Comparison of ENCODE assay signal across 21 mouse cellular contexts in genomic region chr7:16517198-16517597, GRCm38 (mm10). TPM values are rescaled to one million over a fixed set of nuclear protein-coding genes. Genes with fewer than 3 reads are reported as not detected.
"Had no signal": no experiment of that assay in that cellular context is flagged by ENCODE, and none has a peak within 500 bp of the region (broad histone marks: within the 10 kb centered on the region; RNA-seq: fewer than 3 reads in every experiment).

No protein-coding gene starts in this region.

- H3K27me3 ChIP-seq: lung, embryonic 15.5 days; megakaryocyte, embryonic 14.5 days; midbrain, embryonic 13.5 days; midbrain, embryonic 15.5 days; neural tube, embryonic 12.5 days; stomach, embryonic 15.5 days had no signal

- H3K36me3 ChIP-seq: midbrain, embryonic 15.5 days had no signal

- ATAC-seq: lung, postnatal 0 days; midbrain, embryonic 13.5 days; midbrain, embryonic 15.5 days had no signal

- H3K4me3 ChIP-seq: lung, embryonic 15.5 days; megakaryocyte, embryonic 14.5 days; midbrain, embryonic 13.5 days; midbrain, embryonic 15.5 days; neural tube, embryonic 12.5 days; stomach, embryonic 15.5 days had no signal

- DNase-seq: lung, adult 2 months; lung, postnatal 14 days; lung, postnatal 36 days; right cerebral cortex, postnatal 14 days; thymus, adult 2 months; thymus, postnatal 25 days; thymus, postnatal 4 days had no signal

- H3K9ac ChIP-seq: lung, embryonic 15.5 days; midbrain, embryonic 13.5 days; midbrain, embryonic 15.5 days; neural tube, embryonic 12.5 days; stomach, embryonic 15.5 days had no signal

- H3K27ac ChIP-seq: lung, embryonic 15.5 days; macrophage; midbrain, embryonic 13.5 days; midbrain, embryonic 15.5 days; neural tube, embryonic 12.5 days; stomach, embryonic 15.5 days; stomach, postnatal 0 days had no signal

- H3K4me2 ChIP-seq: lung, embryonic 15.5 days; midbrain, embryonic 11.5 days; midbrain, embryonic 13.5 days; midbrain, embryonic 15.5 days; neural tube, embryonic 12.5 days; stomach, embryonic 15.5 days had no signal

- H3K9me3 ChIP-seq: lung, embryonic 15.5 days; megakaryocyte, embryonic 14.5 days; midbrain, embryonic 13.5 days; midbrain, embryonic 15.5 days; neural tube, embryonic 12.5 days; stomach, embryonic 15.5 days had no signal

- H3K4me1 ChIP-seq: lung, embryonic 15.5 days; midbrain, embryonic 13.5 days; midbrain, embryonic 15.5 days; neural tube, embryonic 12.5 days; stomach, embryonic 15.5 days had no signal

RNA-seq across cellular contexts. Expression of gene Npas1, which starts 39.7 kb away (rescaled TPM):
- total RNA-seq: megakaryocyte progenitor cell, adult 5-6 weeks; monocyte, adult 5-6 weeks; neutrophil, adult 5-6 weeks had no signal
- polyA plus RNA-seq: lung, adult 2 months; macrophage; spleen, adult 2 months had no signal
